Mouse (Mus musculus) kidney, embryonic 16.5 days (tissue): ENCODE measurements around the gene Tns2. TPM values are rescaled to one million over a fixed set of nuclear protein-coding genes. Genes with fewer than 3 reads are reported as not detected.
"Not testable (repeated sequence)": the region's sequence is repeated elsewhere in the genome, so short reads cannot be mapped to it uniquely, and the experiment has no call there.

ENCODE experiments used
- ATAC-seq: fragments of 200-750 bp; cut with Nextera tagmentation; 2 replicates; pipeline ENCODE4 v1.8.0; 2017; ENCODE audit warnings: moderate TSS enrichment; ENCODE audit not compliant: low FRiP score, low TSS enrichment
- H3K27ac ChIP-seq: fragments of 300-500 bp; sonication (generic); 2 replicates; pipeline ENCODE4 v1.5.1; 2014; ENCODE audit warnings: low read length
- H3K27me3 ChIP-seq: fragments of 300-500 bp; sonication (generic); 2 replicates; pipeline ENCODE4 v1.6.1; 2014; ENCODE audit warnings: low read length, control low read depth, mixed read lengths; ENCODE audit not compliant: insufficient read depth
- H3K36me3 ChIP-seq: fragments of 300-500 bp; sonication (generic); 2 replicates; pipeline ENCODE4 v1.6.1; 2014; ENCODE audit warnings: low read length, control low read depth, mixed read lengths; ENCODE audit not compliant: insufficient read depth
- H3K4me1 ChIP-seq: fragments of 300-500 bp; sonication (generic); 2 replicates; pipeline ENCODE4 v1.6.1; 2014; ENCODE audit warnings: low read length, control low read depth, mixed read lengths; ENCODE audit not compliant: insufficient read depth
- H3K4me2 ChIP-seq: fragments of 300-500 bp; sonication (generic); replicated peaks from 2 replicates; pipeline ENCODE4 v1.6.1; 2014; ENCODE audit warnings: low read depth, low read length
- H3K4me3 ChIP-seq: fragments of 300-500 bp; sonication (generic); 2 replicates; pipeline ENCODE4 v1.5.1; 2014; ENCODE audit warnings: mild to moderate bottlenecking, low read length
- H3K9ac ChIP-seq: fragments of 300-500 bp; sonication (generic); replicated peaks from 2 replicates; pipeline ENCODE4 v1.6.1; 2014; ENCODE audit warnings: low read length
- H3K9me3 ChIP-seq: fragments of 300-500 bp; sonication (generic); 2 replicates; pipeline ENCODE4 v1.6.1; 2016; ENCODE audit warnings: low read length, control low read depth
- WGBS: fragments of 180-500 bp; shearing (Covaris S2); extraction: QIAGEN DNeasy Blood & Tissue Kit; methylation state at CpG from one replicate; pipeline ENCODE4 v1.1.7; 2014; 5-methylcytosine and 5-hydroxymethylcytosine counted together
- polyA plus RNA-seq: library from polyadenylated mRNA; unstranded; fragments of >200 nt; fragmentation: Nextera tagmentation; extraction: Ambion mirVana; gene quantifications from 2 replicates; pipeline ENCODE4 v1.2.1, GENCODE M21; 2015

The Tns2 gene
- polyA plus RNA-seq, 1 experiment from 2014 or later, result 56.3 TPM

DNA sequence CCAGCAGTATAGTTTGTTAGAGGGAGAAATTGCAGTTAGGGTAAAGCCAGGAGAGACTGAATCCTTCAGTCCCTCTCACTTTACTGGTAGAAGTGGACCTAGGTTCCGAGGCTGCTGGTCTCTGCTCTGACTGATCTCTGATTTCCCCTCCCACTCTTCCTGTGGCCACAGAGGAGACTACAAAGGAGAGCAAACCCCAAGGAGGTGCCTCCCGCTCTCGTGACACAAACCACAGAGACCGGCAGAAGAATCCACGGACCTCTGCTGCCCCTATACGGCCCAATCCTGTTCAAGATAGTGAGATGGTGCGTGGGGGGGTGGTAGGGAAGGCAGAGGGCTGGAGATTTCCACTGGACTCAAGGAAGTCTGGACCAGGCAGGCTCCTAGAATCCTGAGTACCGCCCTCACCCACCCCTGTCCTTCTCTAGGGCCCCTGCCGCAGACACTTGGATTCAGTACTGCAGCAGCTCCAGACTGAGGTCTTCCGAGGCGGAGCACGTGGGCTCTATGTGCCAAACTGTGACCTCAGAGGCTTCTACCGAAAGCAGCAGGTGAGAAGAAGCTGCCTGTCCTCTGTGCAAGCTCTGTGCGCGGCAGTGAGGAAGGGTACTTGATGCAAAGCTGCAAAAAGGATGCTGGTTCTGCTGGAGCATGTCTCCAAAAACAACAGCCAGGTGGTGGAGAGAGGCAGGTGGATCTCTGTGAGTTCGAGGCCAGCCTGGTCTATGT, 47.6 kb downstream of the Tns2 start:
- H3K27me3 ChIP-seq, result peaks cover 24% of the 10 kb centered on the region
- H3K4me3 ChIP-seq, result no peak overlapping the region
- 0 out of 2 replicates have a peak overlapping the region, but pooled peaks have one; percentile 32 for H3K9ac ChIP-seq
- H3K36me3 ChIP-seq, result no peaks in the 10 kb centered on the region
- 54% methylated on average over 16 of the region's 16 CpGs for WGBS
- no peak overlapping the region for H3K27ac ChIP-seq
- H3K4me1 ChIP-seq, result peaks cover 45% of the 10 kb centered on the region
- ATAC-seq, result no peak
- no peak overlapping the region for H3K4me2 ChIP-seq
- H3K9me3 ChIP-seq, result no peaks in the 10 kb centered on the region

DNA sequence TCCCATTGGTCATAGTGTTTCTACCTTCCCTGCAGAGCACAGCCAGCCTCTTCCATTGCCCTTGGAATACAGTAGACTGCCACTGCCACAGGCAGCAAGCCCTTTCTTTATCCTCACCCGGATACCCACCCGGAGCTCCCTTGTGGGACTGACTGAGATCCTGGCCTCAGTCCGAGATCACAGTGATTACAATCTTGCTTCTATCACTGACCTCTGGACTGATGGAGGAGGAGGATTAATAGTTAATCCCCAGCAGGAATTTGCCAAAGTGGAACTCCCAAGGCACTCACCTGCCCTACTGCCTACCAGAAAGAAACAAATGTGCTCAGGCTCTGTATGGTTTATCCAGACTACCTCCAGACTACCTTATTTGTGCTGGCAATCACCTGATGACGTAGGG, 49.3 kb downstream of the Tns2 start:
- H3K36me3 ChIP-seq, result no peaks in the 10 kb centered on the region
- no peak for ATAC-seq
- H3K9me3 ChIP-seq, result no peaks in the 10 kb centered on the region
- H3K9ac ChIP-seq, result no peak overlapping the region
- H3K4me1 ChIP-seq, result peaks cover 29% of the 10 kb centered on the region
- peaks cover 16% of the 10 kb centered on the region for H3K27me3 ChIP-seq
- 65% methylated on average over 4 of the region's 4 CpGs for WGBS
- no peak overlapping the region for H3K4me3 ChIP-seq
- no peak overlapping the region for H3K27ac ChIP-seq
- no peak overlapping the region for H3K4me2 ChIP-seq

DNA sequence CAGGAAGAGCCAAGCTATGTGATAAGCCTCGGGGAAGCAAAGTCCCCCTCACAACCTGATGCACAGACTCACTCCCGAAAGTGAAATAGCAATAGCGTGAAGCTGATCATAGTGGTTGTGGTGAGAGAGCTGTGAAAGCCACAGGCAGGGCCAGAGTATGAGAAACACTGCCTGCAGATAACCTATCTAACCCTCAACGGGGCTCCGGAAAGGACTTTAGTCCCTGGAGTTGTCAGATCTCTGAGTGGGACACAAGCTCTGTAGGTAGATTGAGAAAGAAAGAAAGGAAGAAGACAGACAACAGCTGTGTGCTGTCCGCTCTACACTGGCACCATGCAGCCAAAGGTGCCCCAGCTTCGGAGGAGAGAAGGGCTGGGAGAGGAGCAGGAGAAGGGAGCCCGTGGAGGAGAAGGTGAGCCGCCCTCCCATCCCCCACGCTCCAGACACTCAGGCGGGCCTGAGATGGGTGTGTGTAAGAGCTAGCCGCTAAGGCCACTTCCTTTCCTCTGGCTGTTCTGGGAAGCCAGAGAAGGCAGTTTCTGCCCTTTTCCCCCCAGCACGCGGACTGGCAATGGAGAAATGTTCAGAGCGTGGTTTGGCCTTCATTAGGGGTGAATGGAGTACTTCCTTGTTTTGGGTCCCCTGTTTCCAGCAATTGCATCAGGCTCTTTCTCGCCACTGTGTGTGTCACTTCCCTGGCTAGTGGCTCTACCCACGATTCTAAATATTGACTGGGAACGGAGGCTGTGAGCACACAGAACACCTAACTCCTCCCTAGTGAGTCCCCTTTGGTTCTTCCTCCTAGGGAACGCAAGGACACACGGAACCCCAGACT, 50.3 kb downstream of the Tns2 start, which contains the start of gene Soat2:
TSS of gene Soat2 (plus strand) at position 226 of the 835 bp plus-strand sequence.
- Histone ChIP-seq H3K36me3 (no peaks in the 10 kb centered on the region), H3K9ac (0 out of 2 replicates have a peak within 1 kb of the TSS, but pooled peaks have one; percentile 1), H3K27me3 (peaks cover 7% of the 10 kb centered on the region), H3K4me1 (peaks cover 22% of the 10 kb centered on the region), H3K9me3 (no peaks in the 10 kb centered on the region), H3K4me3 (no peak within 1 kb of the TSS), H3K4me2 (peak within 1 kb of the TSS; percentile 17), H3K27ac (no peak within 1 kb of the TSS)
- ATAC-seq, result no peak
- 38% methylated on average over 20 of the region's 20 CpGs for WGBS

DNA sequence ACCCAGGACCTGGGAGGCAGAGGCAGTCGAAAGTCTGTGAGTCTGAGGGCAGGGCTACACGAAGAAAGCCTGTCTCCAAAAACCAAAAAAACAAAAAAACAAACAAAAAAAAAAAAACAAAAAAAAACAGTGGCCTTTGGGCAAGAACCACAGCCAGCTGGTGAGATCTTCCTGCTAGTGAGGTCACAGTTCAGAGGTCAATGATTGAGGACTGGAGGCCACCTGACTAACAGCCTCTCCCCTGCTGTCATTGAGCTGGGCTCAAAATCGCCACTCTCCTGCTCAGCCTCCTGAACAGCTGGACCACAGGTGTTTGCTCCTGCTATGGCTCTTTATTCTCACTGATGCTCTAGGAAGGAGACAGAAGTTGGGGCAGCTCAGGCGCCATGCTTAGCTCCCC, 52.4 kb downstream of the Tns2 start:
- 34% methylated on average over 4 of the region's 4 CpGs for WGBS
- no peaks in the 10 kb centered on the region for H3K9me3 ChIP-seq
- no peak overlapping the region for H3K27ac ChIP-seq
- H3K27me3 ChIP-seq, result no peaks in the 10 kb centered on the region
- H3K4me1 ChIP-seq, result peaks cover 26% of the 10 kb centered on the region
- ATAC-seq, result no peak
- no peak overlapping the region for H3K4me3 ChIP-seq
- H3K9ac ChIP-seq, result no peak overlapping the region
- no peaks in the 10 kb centered on the region for H3K36me3 ChIP-seq
- H3K4me2 ChIP-seq, result no peak overlapping the region

DNA sequence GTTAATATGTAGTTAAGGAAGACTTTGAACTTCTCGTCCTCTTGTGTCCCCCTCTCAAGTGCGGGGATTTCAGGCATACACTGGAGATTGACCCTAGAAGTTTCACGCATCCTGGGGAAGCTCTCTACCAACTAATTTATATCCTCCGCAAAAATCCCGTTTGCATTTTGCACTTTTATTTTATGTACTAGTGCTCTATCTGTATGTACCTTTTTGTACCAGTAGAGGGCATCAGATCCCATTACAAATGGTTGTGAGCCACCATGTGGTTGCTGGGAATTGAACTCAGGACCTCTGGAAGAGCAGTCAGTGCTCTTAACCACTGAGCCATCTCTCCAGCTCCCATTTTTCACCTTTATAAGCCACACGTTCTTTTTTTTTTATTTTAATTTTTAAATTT, 54.8 kb downstream of the Tns2 start:
- peaks cover 20% of the 10 kb centered on the region for H3K4me1 ChIP-seq
- H3K9ac ChIP-seq, H3K27me3 ChIP-seq, H3K27ac ChIP-seq, ATAC-seq, H3K36me3 ChIP-seq, H3K4me2 ChIP-seq, H3K4me3 ChIP-seq, H3K9me3 ChIP-seq: not testable (repeated sequence)
- WGBS, result 85% methylated on average over 6 of the region's 6 CpGs

DNA sequence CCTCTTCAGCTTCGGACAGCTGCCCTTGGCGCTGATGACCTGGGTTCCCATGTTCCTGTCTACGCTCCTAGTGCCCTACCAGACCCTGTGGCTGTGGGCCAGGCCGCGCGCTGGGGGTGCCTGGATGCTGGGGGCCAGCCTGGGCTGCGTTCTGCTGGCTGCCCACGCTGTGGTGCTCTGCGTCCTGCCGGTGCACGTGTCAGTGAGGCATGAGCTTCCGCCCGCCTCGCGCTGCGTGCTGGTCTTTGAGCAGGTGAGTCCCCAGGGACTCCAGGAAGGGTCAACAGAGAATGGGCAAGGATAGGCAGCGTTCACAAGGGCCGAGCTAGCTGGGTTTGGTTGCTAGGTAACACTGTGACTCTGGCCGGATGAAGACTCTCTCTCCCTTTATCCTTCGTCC, 56.6 kb downstream of the Tns2 start:
- WGBS, result 44% methylated on average over 20 of the region's 20 CpGs
- H3K4me2 ChIP-seq, result no peak overlapping the region
- peaks cover 8% of the 10 kb centered on the region; the same call in 1 of the 2 replicates for H3K4me1 ChIP-seq
- no peaks in the 10 kb centered on the region for H3K27me3 ChIP-seq
- H3K27ac ChIP-seq, result no peak overlapping the region
- no peak overlapping the region for H3K4me3 ChIP-seq
- no peaks in the 10 kb centered on the region for H3K36me3 ChIP-seq
- H3K9me3 ChIP-seq, result no peaks in the 10 kb centered on the region
- ATAC-seq, result no peak
- H3K9ac ChIP-seq, result no peak overlapping the region; the same call in 1 of the 2 replicates

DNA sequence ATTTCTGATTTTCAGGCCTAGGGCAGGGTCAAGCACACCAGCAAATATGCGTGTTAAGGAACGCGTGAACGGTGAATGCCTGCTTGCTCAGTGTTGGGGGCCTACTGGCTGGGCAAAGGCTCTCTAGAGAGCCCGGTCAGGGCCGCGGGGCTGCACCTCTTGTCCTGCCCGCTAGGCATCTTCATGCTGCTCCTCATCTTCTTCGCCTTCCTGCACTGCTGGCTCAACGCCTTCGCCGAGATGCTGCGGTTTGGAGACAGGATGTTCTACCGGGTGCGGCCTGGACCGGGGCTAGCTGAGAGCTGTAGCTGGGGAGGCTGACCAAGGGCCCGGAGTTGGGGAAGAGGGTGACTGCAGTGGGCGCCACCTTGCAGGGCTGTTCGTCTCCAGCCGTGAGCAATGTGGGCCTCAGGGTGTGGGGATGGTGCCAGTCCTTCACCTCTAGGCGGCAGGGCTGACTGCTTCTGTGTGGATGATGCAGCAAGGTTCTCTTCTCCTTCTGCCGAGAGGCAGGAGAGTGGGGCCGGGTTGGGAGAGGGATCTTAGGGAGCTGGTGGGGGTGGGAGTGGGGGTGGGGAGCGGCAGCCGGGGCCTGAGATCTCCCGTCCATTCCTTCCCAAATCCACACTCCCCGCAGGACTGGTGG, 60.3 kb downstream of the Tns2 start:
- Histone ChIP-seq H3K4me3 (no peak overlapping the region), H3K9me3 (no peaks in the 10 kb centered on the region), H3K27me3 (no peaks in the 10 kb centered on the region), H3K27ac (no peak overlapping the region), H3K36me3 (no peaks in the 10 kb centered on the region), H3K9ac (no peak overlapping the region), H3K4me2 (no peak overlapping the region), H3K4me1 (peaks cover 10% of the 10 kb centered on the region; the same call in 1 of the 2 replicates)
- WGBS, result 65% methylated on average over 27 of the region's 27 CpGs
- no peak for ATAC-seq

DNA sequence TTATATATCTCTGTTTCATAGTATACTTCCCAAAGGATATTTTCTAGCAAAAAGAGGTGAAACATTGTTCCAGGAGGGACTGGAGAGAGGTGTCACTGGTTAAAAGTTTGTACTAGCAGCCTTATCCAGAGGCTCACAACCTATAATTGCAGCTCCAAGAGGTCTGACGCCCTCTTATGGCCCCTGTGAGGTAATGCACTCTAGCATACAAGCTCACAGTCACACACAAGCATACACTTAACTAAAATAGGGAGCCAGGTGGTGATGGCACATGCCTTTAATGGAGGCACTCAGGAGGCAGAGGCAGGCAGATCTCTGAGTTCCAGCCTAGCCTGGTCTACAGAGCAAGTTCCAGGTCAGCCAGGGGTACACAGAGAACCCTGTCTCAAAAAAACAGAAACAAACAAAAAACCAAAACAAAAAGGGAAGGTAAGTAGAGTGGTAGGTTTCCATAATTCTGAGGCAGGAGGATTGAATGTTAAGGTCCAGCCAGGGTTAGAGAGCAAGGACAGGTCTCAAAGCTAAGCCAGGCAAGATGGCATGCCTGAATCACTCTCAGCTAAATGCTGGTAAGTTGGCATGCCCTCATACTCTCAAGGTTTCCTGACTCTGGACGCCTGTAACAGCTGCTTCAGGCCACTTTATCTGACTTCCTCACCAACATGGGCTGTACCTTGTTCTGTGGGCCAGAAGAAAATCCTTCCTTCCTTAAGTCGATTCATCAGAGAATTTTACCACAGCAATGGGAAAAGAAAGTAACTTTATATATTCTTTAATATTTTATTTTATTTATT, 63.9 kb downstream of the Tns2 start:
- no peaks in the 10 kb centered on the region for H3K27me3 ChIP-seq
- no peak overlapping the region for H3K27ac ChIP-seq
- H3K4me1 ChIP-seq, result peaks cover 25% of the 10 kb centered on the region
- no peak overlapping the region for H3K9ac ChIP-seq
- H3K4me2 ChIP-seq, result no peak overlapping the region
- WGBS, result 66% methylated on average over 3 of the region's 3 CpGs
- H3K9me3 ChIP-seq, result no peaks in the 10 kb centered on the region
- no peak overlapping the region for H3K4me3 ChIP-seq
- no peaks in the 10 kb centered on the region for H3K36me3 ChIP-seq
- no peak for ATAC-seq

DNA sequence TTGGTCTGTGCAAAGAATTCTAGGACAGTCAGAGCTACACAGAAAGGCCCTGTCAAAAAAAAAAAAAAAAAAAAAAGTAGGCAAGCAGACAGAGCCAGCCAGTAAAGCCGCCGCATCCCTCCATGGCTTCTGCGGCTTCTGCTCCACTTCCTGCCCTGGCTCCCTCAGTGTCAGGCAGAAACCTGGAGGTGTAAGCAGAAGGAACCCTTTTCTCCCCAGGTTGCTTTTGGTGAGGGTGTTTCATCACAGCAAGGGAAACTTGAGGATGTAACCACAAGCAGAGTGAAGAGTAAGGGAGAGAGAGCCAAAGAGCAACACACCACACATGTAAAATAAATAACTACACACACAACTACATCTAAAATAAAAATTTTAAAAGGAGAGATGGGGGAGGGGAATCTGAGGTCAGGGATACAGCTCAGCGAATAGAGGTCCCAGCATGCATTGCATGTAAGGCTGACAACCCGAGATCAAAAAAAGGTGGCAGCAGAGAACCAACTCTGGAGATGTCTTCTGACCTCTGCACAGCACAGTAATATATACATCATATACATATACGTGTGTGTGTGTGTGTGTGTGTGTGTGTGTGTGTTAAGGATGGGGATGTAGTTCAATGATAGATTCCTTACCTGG, 65.4 kb downstream of the Tns2 start:
- Histone ChIP-seq H3K4me3 (no peak overlapping the region), H3K27me3 (no peaks in the 10 kb centered on the region), H3K27ac (no peak overlapping the region), H3K4me1 (peaks cover 30% of the 10 kb centered on the region), H3K4me2 (no peak overlapping the region), H3K36me3 (no peaks in the 10 kb centered on the region), H3K9me3 (no peaks in the 10 kb centered on the region), H3K9ac (no peak overlapping the region)
- 26% methylated on average over 6 of the region's 6 CpGs for WGBS
- ATAC-seq, result no peak
